Mouse (Mus musculus) neural tube, embryonic 14.5 days (tissue): ENCODE data around the gene Casp2. TPM values are rescaled to one million over a fixed set of nuclear protein-coding genes. Genes with fewer than 3 reads are reported as not detected.

ENCODE experiments used
- ATAC-seq: fragments of 200-750 bp; cut with Nextera tagmentation; 2 replicates; pipeline ENCODE4 v1.8.0; 2017; ENCODE audit warnings: low read depth, mild to moderate bottlenecking, moderate TSS enrichment, moderate library complexity
- H3K27ac ChIP-seq: fragments of 300-500 bp; sonication (generic); 2 replicates; pipeline ENCODE4 v1.5.1; 2014; ENCODE audit warnings: low read depth, mild to moderate bottlenecking, control low read depth, low read length, moderate library complexity, mixed read lengths
- H3K27me3 ChIP-seq: fragments of 300-500 bp; sonication (generic); 2 replicates; pipeline ENCODE4 v1.6.1; 2014; ENCODE audit warnings: low read length; ENCODE audit not compliant: control insufficient read depth, insufficient read depth
- H3K36me3 ChIP-seq: fragments of 300-500 bp; sonication (generic); 2 replicates; pipeline ENCODE4 v1.6.1; 2014; ENCODE audit warnings: low read length, mixed read lengths; ENCODE audit not compliant: control insufficient read depth, insufficient read depth
- H3K4me1 ChIP-seq: fragments of 300-500 bp; sonication (generic); 2 replicates; pipeline ENCODE4 v1.6.1; 2014; ENCODE audit warnings: low read length; ENCODE audit not compliant: control insufficient read depth, insufficient read depth
- H3K4me2 ChIP-seq: fragments of 300-500 bp; sonication (generic); 2 replicates; pipeline ENCODE4 v1.6.1; 2014; ENCODE audit warnings: mild to moderate bottlenecking, low read depth, low read length, control low read depth
- H3K4me3 ChIP-seq: fragments of 300-500 bp; sonication (generic); 2 replicates; pipeline ENCODE4 v1.5.1; 2014; ENCODE audit warnings: low read depth, low read length, control low read depth, mixed read lengths
- H3K9ac ChIP-seq: fragments of 300-500 bp; sonication (generic); replicated peaks from 2 replicates; pipeline ENCODE4 v1.6.1; 2014; ENCODE audit warnings: low read depth, mild to moderate bottlenecking, control low read depth, low read length, mixed read lengths
- H3K9me3 ChIP-seq: fragments of 300-500 bp; sonication (generic); 2 replicates; pipeline ENCODE4 v1.6.1; 2016; ENCODE audit warnings: low read length; ENCODE audit not compliant: control insufficient read depth
- WGBS: fragments of 180-500 bp; shearing (Covaris S2); extraction: QIAGEN DNeasy Blood & Tissue Kit; methylation state at CpG from one replicate; pipeline ENCODE4 v1.1.7; 2014; 5-methylcytosine and 5-hydroxymethylcytosine counted together
- polyA plus RNA-seq: library from polyadenylated mRNA; unstranded; fragments of >200 nt; fragmentation: Nextera tagmentation; extraction: Ambion mirVana; gene quantifications from 2 replicates; pipeline ENCODE4 v1.2.1, GENCODE M21; 2014

Casp2 gene
- polyA plus RNA-seq, 1 experiment from 2014 or later = 34.7 TPM

GRCm38 (mm10) chr6:42325268-42325609 lies 60.5 kb downstream of the Casp2 start:
- H3K4me2 ChIP-seq = peak overlapping the region; percentile 69
- H3K27me3 ChIP-seq = no peaks in the 10 kb centered on the region
- no peaks in the 10 kb centered on the region for H3K9me3 ChIP-seq
- H3K4me3 ChIP-seq = peak overlapping the region; percentile 40
- H3K36me3 ChIP-seq = 0 out of 2 replicates have a peak, but pooled peaks cover 6% of the 10 kb centered on the region
- H3K4me1 ChIP-seq = no peaks in the 10 kb centered on the region; the same call in 1 of the 2 replicates
- ATAC-seq = peak; percentile 5; the same call in 1 of the 2 replicates
- no peak overlapping the region for H3K27ac ChIP-seq
- WGBS = 2% methylated on average over 7 of the region's 7 CpGs
- H3K9ac ChIP-seq = peak overlapping the region; percentile 71

GRCm38 (mm10) chr6:42326509-42326908 lies 61.7 kb downstream of the Casp2 start:
- Histone ChIP-seq H3K9ac (no peak overlapping the region), H3K4me2 (no peak overlapping the region), H3K4me3 (no peak overlapping the region), H3K4me1 (no peaks in the 10 kb centered on the region; the same call in 1 of the 2 replicates), H3K27me3 (no peaks in the 10 kb centered on the region), H3K36me3 (0 out of 2 replicates have a peak, but pooled peaks cover under 1% of the 10 kb centered on the region), H3K27ac (no peak overlapping the region), H3K9me3 (no peaks in the 10 kb centered on the region)
- no peak for ATAC-seq
- 95% methylated on average over 3 of the region's 3 CpGs for WGBS

GRCm38 (mm10) chr6:42328757-42329156 lies 64.0 kb downstream of the Casp2 start:
- H3K4me1 ChIP-seq = no peaks in the 10 kb centered on the region
- no peaks in the 10 kb centered on the region for H3K27me3 ChIP-seq
- H3K36me3 ChIP-seq = no peaks in the 10 kb centered on the region
- no peak overlapping the region for H3K4me2 ChIP-seq
- no peak overlapping the region for H3K27ac ChIP-seq
- no peaks in the 10 kb centered on the region for H3K9me3 ChIP-seq
- H3K9ac ChIP-seq = no peak overlapping the region
- 91% methylated on average over 3 of the region's 3 CpGs for WGBS
- no peak for ATAC-seq
- no peak overlapping the region for H3K4me3 ChIP-seq

GRCm38 (mm10) chr6:42330216-42330615 lies 65.4 kb downstream of the Casp2 start:
- no peak overlapping the region for H3K4me2 ChIP-seq
- no peaks in the 10 kb centered on the region for H3K36me3 ChIP-seq
- H3K9ac ChIP-seq = no peak overlapping the region
- H3K4me1 ChIP-seq = no peaks in the 10 kb centered on the region
- no peaks in the 10 kb centered on the region for H3K9me3 ChIP-seq
- H3K27me3 ChIP-seq = no peaks in the 10 kb centered on the region
- 78% methylated on average over 3 of the region's 3 CpGs for WGBS
- H3K27ac ChIP-seq = no peak overlapping the region
- H3K4me3 ChIP-seq = no peak overlapping the region
- ATAC-seq = no peak

- Histone ChIP-seq H3K4me1 (no peaks in the 10 kb centered on the region), H3K27me3 (no peaks in the 10 kb centered on the region), H3K4me3 (no peak overlapping the region), H3K9me3 (no peaks in the 10 kb centered on the region), H3K36me3 (no peaks in the 10 kb centered on the region), H3K4me2 (no peak overlapping the region), H3K9ac (no peak overlapping the region), H3K27ac (no peak overlapping the region)
- WGBS = 93% methylated on average over 3 of the region's 3 CpGs
- no peak for ATAC-seq
These were observed 66.2 kb downstream of the Casp2 start for GRCm38 (mm10) chr6:42330946-42331345.

Other genes starting within 250 kb of the Casp2 start
- gene Sva, start 226.6 kb upstream of the Casp2 start, polyA plus RNA-seq = not detected in 2 replicates
- not detected in 2 replicates for gene Tas2r139, start 124.0 kb upstream of the Casp2 start, polyA plus RNA-seq
- not detected in 2 replicates for gene Tas2r144, start 49.7 kb upstream of the Casp2 start, polyA plus RNA-seq
- gene Gstk1, start 19.1 kb upstream of the Casp2 start, polyA plus RNA-seq = 8.0 and 12.4 TPM in 2 replicates
- gene Tmem139, start 3.0 kb upstream of the Casp2 start, polyA plus RNA-seq = 0.17 TPM in 1 of 2 replicates, not detected in the other
- 2.2 and 2.6 TPM in 2 replicates for gene Clcn1, start 21.7 kb downstream of the Casp2 start, polyA plus RNA-seq
- gene Fam131b, start 59.7 kb downstream of the Casp2 start, polyA plus RNA-seq = 6.9 and 7.1 TPM in 2 replicates
- 52.7 and 62.4 TPM in 2 replicates for gene Zyx, start 84.6 kb downstream of the Casp2 start, polyA plus RNA-seq
- 0.15 and 0.33 TPM in 2 replicates for gene Epha1, start 108.3 kb downstream of the Casp2 start, polyA plus RNA-seq
- gene Tas2r143, start 135.3 kb downstream of the Casp2 start, polyA plus RNA-seq = not detected in 2 replicates
- gene Tas2r135, start 140.4 kb downstream of the Casp2 start, polyA plus RNA-seq = not detected in 2 replicates
- gene Tas2r126, start 169.6 kb downstream of the Casp2 start, polyA plus RNA-seq = not detected in 2 replicates
- not detected in 2 replicates for gene Olfr458, start 200.2 kb downstream of the Casp2 start, polyA plus RNA-seq
- 0.06 and 0.07 TPM in 2 replicates for gene Olfr457, start 211.3 kb downstream of the Casp2 start, polyA plus RNA-seq
- gene Olfr456, start 222.2 kb downstream of the Casp2 start, polyA plus RNA-seq = not detected in 2 replicates